Mouse (Mus musculus) right cerebral cortex, postnatal 25 days (tissue): ENCODE measurements around the gene Aipl1.

Experiments used
- DNase-seq: peaks from one replicate; pipeline ENCODE4 v3.0.0; 2022

The Aipl1 gene

GRCm38 (mm10) chr11:72049171-72049759 lies 12.0 kb upstream of the Aipl1 start:
- DNase-seq, result no peak

GRCm38 (mm10) chr11:72048730-72049129 lies 11.4 kb upstream of the Aipl1 start:
- no peak for DNase-seq

DNA sequence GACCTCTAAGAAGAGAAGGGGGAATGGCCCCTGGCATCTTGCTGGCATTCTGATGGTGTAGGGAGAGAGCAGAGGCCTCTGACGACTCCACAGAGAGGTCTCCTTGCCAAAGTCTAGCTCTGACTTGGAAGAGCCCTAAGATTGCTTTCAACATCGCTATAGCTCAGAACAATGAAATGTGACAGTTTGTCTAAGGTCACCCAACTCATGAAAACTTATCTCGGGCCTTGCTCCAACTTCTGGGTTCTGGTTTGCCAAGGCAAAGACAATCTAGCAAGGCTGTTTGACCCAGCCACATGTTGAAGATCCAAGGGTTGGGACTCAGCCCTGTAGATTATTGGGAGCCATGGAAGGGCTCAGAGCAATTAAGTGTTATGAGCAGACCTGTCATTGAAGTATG lies 6.9 kb upstream of the Aipl1 start:
- DNase-seq, result no peak

DNA sequence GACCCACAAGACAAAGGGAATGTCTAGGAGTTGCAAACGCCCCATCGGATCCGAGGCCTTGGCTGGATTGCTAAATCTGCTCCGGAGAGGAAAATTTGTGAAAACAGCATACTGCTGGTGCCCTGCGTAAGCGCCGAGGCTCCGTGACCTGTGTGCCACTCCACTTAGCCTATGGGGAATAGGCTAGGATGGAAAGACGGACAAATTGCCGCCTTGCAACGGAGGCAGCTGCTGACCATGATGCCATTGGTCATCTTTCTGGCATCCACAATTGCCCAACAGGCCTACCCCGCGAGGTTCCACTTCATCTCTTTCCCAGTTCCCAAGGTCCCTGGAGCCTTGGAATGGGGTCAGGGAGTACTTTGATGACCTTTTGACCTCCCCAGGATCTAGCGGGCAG lies 5.3 kb upstream of the Aipl1 start:
- DNase-seq, result no peak

DNA sequence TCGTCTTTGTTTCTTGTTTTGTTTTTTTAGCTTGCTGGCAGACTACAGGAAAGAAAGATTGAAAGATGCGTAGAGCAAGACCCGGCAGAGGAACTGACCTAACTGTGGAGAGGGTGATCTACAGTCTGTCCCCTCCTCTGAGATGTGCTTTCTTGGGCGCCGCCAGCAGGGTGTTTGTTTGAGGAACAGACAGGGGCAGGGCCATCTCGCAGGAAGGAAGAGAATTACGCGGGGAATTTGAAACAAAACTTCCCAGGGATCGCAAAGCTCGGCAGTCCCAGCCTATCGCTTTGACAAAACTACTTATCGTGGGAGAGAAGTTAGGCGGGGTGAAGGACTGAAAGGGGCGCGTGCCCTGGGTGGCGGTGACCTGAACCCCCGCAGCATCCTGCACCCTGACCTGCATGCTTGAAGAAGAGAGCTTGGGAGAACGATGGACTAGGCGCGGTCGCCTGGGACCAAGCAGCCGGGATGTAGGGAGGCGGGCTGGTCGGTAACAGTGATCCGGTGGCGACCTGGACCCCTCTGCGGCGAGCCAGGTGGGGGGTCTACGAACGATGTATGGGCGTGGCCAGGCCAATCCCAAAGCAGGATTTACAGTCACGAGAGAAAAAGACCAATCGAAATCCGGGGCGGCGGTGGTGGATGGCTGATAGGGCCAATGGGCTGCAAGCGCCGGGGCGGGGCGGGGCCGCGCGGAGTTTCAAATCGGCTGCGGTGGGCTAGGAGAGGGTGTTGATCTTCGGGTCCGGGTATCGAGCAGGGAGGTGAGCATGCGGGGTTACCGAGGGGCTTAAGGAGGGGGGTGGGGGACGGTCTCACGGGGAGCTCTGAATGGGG lies 4.7 kb upstream of the Aipl1 start, which contains the start of gene Pimreg:
TSS of gene Pimreg (plus strand) at position 265 of the 840 bp plus-strand sequence.
- DNase-seq, result peak; percentile 80

- no peak for DNase-seq
Measured at GRCm38 (mm10) chr11:72041290-72041767, 4.0 kb upstream of the Aipl1 start.

DNA sequence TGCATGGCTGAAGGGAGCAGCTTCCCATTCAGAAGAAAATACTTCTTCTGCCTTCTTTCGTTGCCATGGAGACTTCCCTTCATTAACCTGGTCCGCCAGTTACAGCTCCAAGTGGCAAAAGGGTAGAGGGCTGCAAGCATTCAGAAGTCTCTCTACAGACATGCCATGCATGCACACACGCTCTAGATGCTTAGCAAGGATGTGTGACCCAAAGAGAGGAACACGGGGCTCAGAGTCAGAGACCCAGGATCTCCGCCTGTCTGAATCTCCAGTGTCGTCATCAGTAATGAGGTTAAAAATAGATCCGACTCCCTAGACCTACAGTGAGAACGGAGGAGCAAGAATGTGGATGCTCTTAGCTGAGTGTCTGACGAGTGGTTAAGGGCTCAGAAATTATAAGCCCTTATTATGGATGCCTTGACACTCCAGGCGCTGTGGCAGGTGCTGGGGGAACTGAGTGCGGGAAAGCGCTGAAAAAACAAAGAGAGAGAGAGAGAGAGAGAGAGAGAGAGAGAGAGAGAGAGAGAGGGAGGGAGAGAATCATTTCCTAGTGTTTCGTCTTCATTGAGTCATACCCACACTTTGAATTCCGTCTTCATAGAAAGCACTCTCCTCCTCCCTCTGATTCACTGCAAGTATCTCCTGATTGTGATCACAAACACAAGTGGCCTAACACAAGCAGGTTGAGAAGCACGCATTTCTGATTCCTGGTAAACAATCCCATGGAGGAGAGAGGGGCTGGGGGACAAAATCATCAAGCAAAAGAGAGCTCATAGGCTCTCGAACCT lies 2.5 kb upstream of the Aipl1 start:
- DNase-seq, result no peak

- DNase-seq, result peak; percentile 71
Measured at GRCm38 (mm10) chr11:72037996-72038395, 687 bp upstream of the Aipl1 start.

GRCm38 (mm10) chr11:72032589-72032988 lies 4.7 kb downstream of the Aipl1 start:
- no peak for DNase-seq

DNA sequence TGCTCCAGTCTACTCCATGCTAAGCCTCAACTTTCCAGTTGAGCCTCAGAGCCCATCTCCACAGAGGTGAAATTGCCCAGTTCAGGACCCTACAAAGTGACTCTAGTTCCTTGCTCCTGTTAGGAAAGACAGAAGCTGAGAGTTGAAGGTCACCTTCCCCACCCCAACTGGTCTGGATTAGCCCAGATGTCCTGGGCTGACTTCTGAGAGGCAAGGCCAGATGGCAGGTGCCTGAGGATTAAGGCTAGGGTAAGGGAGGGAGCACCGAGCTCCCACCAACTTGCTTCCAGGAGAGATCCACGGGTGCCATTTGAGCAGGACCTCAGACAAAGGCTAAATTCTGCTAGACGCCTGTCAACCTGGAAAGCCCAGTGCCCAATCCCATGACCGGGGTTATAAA lies 5.2 kb downstream of the Aipl1 start:
- no peak for DNase-seq

DNA sequence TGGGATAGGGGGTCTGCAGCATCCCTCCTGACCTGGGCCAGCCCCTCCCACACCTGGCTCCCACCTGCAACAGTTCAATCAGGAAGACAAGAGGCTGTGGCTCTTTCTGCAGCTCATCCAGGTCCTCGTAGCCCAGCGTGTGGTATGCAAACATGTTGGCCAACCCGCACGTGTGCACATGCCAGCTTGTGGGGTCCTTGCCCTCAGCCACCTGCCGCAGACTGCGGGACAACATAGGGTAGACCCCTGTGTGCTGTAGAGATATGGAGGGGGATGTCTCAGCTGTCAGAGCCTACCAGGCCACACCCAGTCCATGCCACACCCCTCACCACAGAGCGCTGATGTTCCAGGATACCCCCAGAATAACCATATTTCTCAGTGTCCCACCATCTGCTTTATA lies 6.0 kb downstream of the Aipl1 start:
- no peak for DNase-seq

DNA sequence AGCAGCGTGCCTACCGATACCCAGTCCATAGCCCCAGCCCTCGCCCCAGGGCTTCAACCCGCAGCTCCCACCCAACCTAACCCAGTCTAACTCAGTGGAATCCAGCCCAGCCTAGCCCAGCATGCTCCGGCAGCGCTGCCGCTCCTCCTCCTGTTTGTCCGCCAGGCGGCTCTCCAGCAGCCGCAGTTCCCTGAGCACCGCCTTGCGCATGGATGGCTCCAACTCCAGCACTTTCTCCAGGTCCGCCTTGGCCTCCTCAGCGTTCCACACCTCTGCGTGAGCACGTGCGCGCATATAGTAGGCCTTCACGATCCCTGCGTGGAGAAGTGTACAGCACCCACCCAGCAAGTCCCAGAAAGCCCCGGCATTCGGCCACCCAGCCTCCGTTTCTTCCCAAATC lies 8.2 kb downstream of the Aipl1 start:
- no peak for DNase-seq

DNA sequence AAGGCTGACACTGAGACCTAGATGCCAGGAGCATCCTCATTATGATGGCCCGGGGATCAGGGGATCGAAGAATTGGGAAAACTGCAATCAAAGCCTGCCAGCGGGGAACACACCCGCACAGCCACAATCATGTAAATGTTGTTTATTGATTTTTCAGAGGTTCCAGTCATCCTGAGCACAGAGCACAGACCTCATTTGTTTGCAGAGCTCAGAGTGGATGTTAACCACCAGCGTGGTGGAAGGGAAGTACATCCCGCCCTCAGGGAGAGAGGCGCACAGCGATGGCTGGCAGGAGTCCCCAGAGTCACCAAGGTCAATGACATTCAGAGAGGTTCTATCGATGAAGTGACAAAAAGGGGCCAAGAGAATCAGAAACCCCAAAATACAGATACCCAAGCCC lies 9.5 kb downstream of the Aipl1 start:
- DNase-seq, result no peak

DNA sequence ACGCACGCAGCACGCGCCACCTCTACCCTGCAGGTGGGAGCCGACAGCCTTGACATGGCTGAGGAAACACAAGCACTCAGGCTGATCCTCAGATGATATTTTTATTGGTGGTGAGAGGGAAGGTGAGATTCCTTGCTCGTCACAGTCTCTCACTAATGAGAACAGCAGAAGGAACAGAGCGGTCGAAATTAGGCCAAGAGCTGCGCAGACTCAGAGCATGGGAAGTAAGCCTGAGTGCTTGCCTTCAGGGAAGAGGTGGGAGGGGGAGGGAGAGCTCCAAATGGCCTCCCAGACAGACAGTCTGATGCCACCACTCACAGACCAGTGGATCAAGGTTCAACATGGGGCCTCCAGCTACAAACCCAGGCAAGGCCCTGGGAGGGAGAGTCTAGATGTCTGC lies 10.8 kb downstream of the Aipl1 start:
- no peak for DNase-seq

DNA sequence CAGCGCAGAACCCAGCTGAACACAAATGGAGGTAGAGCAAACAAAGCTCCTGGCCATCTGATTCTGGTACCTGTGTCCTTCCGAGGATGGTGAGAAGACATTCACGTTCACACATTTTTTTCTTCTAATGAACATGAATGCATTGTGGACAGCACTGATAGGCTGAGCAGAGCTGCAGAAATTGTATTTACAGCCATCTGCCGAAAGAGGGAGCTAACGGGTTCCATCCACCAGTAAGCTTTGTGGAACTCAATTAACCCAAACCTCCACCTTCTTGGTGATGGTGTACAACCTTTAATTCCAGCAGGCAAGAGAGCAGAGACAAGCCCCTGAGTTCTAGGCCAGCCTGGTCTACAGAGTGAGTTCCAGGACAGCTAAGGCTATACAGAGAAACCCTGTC lies 11.5 kb downstream of the Aipl1 start:
- no peak for DNase-seq

DNA sequence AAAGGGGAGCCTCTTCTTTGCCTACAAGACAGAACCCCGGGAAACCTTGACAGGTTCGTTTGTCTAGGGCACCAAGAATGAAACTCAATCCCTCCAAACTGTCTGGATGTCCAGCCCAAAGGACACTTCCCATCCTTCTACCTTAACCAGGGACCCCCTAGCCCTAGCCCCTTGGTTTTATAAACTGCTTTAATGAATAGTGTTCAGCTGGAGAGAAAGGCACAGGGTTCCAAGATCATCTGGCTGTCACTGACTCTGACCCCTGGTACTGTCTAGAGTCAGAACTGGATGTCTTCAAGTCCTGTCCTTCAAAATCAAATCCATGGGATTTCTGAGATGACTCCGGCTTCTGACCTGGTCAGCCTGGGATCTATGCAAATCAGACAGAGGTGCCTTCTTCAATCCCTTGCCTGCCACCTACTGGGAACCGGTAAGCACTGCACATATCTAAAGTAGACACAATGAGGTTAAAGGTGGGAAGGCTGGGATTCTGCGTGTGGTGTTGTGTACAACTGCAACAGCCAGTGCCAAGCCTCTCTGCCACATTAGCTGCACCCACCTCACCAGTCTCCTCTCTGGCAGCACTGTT lies 13.0 kb downstream of the Aipl1 start:
- DNase-seq, result peak; percentile 54

DNA sequence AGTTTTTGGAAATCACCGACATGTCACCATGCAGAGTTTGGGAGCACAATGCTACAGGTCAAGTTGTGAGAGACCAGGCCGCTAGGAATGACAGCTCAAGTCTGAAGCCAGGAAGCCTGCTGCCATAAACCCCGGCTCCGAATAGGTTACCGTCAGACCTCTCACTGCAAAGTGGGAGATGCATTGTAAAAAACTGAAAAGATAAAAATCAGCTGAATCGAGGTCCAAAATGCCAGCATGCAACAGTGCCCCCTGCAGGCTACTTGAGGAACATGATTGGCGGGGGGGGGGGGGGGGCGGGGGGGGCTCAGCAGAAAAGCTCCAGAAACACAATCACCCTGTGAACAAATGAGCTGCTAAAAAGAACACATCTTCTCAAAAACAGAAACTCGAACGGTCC lies 13.7 kb downstream of the Aipl1 start:
- DNase-seq, result no peak

DNA sequence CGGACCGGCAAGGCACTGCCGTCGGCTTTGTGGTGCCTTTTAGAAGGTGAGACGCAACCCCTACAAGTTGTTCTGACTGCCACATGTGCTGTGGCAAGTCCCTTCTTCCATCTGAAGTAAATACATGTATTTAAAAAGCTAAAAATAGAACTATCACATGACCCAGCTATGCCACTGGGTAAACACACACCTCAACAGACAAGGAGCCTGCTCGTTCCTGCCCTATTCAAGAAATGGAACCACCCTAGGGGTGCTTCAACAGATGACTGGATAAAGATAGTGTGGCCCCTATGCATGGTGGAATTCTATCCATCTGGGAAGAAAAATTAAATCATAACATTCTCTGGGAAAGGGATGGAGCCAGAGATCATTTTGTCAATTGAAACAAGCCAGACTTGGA lies 14.5 kb downstream of the Aipl1 start:
- DNase-seq, result no peak

- no peak for DNase-seq
Measured at GRCm38 (mm10) chr11:72021015-72021414, 16.3 kb downstream of the Aipl1 start.

GRCm38 (mm10) chr11:72017253-72017601 lies 20.1 kb downstream of the Aipl1 start:
- no peak for DNase-seq

DNA sequence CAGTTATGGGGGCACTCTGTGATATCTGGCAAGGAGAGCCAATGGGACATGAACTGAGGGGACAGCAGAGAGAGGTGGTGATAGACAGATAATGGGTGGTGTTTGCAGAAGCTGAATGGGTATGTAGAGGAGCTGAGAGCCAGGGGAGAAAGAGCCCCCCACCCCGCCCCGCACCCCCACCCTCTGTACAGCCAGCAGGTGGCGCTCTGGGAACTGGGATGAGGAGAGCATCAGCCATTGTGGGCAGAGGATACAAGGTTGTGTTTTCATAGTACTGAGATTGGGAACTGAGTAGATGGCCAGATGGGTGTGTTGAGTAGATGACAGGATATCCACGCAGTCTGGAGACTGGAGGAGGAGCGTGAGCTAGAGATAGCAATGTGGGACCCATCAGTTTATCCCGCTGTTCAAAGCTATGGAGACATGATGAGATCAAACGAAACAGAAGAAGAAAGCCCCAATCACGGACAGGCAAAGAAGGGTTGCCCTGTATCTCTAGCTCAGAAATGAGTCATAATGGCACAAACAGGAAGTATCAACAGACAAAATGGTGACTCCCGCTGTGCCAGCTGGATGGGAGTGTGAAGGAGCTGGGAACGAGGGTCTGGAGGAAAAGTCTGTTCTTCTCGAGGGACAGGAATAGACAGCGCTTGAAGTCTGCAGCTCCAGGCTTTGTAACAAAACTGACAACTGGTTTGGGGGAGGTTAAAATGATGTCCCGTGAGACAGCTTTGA lies 20.6 kb downstream of the Aipl1 start:
- DNase-seq, result no peak

GRCm38 (mm10) chr11:72014674-72015073 lies 22.6 kb downstream of the Aipl1 start:
- no peak for DNase-seq

DNA sequence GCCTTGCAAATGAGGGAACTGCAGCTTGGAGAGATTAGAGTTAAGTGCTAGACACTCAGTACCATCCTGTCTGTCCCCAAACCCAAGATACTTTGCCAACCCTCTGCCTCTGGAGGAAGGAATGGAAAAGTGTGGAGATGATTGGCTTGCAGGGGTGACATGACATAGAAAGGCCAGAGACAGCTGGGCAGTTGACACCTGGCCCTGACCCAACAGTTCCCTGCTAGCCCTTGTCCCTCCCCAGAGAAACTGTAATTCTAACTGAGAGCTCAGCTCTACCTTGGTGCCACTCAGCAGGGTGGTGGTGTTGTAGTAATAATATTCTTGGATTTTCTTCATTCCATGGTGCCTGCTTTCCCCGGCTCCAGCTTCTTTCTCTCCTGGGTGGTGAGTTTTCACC lies 25.4 kb downstream of the Aipl1 start:
- DNase-seq, result no peak
